Mouse (Mus musculus): ENCODE data around the gene Tmem135.

DNA sequence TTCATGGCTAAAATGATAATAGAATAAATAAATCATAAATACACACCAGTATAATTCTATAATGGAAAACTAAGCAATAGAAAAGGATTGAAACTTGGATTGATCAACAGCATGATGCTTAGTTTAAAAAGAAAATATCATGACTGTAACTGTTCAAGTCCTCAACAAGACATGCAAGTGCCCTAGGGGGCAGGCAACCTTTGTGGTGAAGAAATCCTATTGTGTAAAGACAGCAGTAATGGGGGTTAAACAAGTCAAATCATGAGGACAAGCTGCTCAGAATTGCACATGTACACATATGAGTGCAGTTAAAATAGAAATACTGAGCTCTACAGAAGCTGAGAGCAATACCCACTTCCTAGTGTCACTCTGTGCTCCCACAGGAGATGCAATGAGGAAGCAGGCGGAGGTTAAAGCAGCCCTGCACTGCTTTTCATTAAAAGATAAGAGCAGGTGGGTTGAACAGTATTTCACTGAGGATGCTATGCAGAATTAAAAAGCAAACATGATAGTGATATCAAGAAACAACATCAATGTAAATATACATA is 105.0 kb downstream of the Tmem135 start:
- TF ChIP-seq CTCF (IDR thresholded peaks at IDR 0.05), result no peak
- TF ChIP-seq POLR2A (IDR thresholded peaks at IDR 0.05; ENCODE audit: insufficient read depth, low read depth, low read length), result no peak

All from heart, adult 2 months (tissue).